Mouse (Mus musculus): ENCODE results near the gene Ccdc18.
"Not testable (repeated sequence)": the region's sequence is repeated elsewhere in the genome, so short reads cannot be mapped to it uniquely, and the experiment has no call there.

Gene Ccdc18

DNA sequence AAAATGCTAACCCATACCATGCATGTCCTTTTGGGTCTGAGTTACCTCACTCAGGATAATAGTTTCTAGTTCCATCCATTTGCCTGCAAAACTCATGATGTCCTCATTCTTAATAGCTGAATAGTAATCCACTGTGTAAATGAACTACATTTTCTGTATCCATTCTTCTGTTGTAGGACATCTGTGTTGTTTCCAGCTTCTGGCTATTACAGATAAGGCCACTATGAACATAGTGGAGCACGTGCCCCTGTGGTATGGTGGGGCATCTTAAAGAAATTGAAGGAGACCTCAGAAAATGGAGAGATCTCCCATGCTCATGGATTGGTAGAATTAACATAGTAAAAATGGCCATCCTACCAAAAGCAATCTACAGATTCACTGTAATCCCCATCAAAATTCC, 131.1 kb downstream of the Ccdc18 start:
- DNase-seq, result not testable (repeated sequence)

DNA sequence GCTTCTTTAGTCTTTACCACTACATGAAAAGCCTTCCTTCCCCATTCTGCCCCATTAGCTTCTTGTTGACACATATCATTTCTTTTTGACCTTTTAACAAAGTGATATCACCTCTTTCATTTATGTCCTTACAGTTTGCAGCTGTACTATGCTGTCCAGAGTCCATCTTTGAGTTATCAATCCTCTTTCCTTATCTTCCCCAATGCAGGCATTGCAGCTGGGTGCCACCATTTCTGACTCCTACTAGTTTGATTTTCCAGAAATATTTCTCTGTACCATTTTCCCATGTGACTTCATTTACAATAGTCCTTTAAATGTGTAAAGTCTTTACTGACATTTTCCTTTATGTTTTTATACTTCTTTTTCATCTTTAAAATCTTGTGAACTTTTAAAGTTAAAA, 134.3 kb downstream of the Ccdc18 start:
- no peak for DNase-seq

DNA sequence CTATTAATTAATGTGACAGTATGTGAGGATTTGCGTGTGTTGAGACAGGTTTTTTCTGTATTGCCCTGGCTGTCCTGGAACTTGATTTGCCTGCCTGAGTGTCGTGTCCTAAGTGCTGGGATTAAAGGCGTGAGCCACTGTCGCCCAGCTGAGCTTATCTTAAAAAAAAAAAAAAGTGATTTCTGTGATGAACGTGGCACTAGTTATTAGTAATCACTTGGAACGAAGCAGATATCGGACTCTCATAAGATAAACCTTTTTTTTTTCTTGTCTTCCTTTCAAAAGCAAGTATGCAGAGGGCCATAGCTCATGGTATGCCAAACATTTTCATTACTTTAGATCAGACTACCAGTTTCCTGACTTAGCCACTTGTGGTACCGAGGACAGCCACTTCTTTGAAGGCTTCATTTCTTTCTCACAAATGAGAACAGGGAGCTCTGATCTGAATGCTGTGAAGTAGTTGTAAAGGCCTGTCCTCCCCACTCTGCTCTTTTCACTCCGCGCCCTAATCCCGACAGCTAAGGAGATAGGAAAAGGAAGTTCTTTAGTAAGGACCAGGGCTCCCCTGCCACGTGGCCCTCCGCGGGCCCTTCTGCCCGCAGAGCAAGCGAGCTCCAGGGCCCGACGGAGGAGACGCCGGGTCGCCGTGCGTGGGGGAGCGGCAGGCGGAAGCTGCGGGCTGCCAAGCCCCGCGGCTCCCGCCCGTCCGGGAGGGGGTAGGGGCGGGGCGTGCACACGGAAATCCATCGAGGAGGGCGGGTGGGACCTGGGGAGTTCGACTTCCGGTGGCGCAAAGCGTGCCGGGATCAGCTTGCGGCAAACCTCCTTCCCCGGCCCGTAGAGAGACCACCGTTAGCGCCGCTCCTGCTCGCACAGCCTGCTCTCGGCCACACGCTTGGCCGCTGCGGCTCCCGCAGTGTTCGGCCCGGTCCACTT, 135.7 kb downstream of the Ccdc18 start, which contains the start of gene Dr1:
Gene Dr1, plus strand, starts transcription at position 771 of the 936 bp plus-strand sequence.
- DNase-seq, result peak; percentile 77

DNA sequence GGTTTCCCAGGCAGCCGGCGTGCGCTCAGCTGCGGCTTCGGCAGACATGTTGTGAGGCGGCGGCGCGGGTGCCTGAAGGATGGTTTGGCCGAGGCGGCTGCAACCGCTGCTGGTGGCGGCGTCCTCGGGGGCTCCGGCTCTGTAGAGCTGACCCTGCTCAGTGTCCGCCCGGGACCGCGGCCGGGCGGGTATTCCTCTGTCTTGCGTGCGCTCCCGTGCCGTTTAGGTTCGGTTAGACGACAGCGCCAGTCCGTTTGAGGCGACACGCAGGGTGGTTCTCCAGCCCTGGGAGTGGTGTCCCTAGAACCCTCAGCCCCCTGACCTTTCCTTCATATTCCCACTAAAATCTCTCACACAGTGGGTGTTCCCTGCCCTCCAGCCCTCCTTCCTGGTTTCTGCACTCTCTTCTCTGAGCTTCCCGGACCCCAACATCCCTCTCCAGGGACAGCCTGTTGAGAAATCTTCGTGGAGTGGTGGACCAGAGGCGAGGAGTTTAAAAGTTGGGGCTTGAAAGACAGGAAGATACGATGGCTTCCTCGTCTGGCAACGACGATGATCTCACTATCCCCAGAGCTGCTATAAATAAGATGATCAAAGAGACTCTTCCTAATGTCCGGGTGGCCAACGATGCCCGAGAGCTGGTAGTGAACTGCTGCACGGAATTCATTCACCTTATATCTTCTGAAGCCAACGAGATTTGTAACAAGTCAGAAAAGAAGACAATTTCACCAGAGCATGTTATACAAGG, 136.6 kb downstream of the Ccdc18 start:
- DNase-seq, result no peak

DNA sequence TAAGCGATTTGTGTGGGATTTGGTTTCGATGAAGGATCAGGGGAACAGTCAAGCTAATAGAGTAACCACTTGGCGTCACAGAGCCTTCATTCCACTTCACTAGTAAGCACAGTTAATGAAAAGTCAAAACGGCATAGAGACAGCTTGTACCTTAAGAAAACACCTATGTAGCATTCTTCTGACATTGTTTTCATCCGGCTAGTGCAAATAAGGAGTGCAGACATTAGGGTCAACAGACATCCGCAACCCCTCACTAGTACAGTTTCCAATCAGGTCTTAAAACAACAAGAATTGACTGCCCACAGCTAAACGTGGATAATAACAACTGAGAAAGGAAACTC, 137.1 kb downstream of the Ccdc18 start:
- DNase-seq, result no peak

DNA sequence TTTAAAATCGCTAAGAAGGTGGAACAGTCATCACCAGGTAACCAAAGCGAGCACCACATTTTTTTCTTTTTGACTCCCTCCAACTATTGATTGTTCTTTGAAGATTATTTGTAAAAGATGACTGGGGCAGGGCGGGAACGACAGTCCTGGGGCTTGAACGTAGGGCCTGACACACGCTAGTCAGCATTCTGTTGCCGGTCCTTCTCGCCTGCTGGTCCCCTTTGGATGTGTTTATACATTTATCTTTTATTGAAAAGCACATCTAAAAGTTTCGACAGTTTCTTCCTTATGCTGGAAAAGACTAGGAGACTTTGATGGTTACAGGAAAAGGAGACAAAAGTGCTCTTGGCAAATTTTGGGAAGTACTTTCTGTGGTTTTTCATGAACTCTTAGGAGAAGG, 137.7 kb downstream of the Ccdc18 start:
- no peak for DNase-seq

DNA sequence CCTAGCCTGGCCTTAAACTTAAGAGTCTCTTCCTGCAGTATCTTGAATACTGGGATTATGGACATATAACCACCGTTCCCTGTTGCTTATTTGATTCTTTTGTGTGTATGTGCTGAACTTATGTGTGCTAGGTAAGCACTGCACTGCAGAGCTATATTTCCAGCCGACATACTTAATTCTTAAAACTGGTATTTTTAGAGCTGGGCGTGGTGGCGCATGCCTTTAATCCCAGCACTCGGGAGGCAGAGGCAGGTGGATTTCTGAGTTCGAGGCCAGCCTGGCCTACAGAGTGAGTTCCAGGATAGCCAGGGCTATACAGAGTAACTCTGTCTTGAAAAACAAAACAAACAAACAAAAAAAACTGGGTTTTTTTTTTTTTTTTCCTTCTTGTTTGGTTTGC, 138.7 kb downstream of the Ccdc18 start:
- not testable (repeated sequence) for DNase-seq
